ENCODE assay signal across 20 mouse cellular contexts in genomic region chr17:25961566-25961965, GRCm38 (mm10). TPM values are rescaled to one million over a fixed set of nuclear protein-coding genes. Genes with fewer than 3 reads are reported as not detected.
A peak's percentile ranks its signal among the peaks of the same experiment; 100 is the strongest.
DNase-seq lines count a peak whose midpoint lies in the region; ATAC-seq and TF ChIP-seq lines count a peak whose summit lies in the region.
"Had no signal": no experiment of that assay in that cellular context is flagged by ENCODE, and none has a peak within 500 bp of the region (broad histone marks: within the 10 kb centered on the region; RNA-seq: fewer than 3 reads in every experiment).

No protein-coding gene starts in this region.

- H3K27ac ChIP-seq in heart, embryonic 11.5 days (ENCODE audit: low read depth, low read length): no peak overlapping the region; the same call in 1 of the 2 replicates
- H3K27ac ChIP-seq in heart, adult 2 months: no peak overlapping the region
- peak overlapping the region; percentile 51 for H3K27ac ChIP-seq in MEL (ENCODE audit: control insufficient read depth, low read depth, low read length)
- no peak overlapping the region for H3K27ac ChIP-seq in kidney, adult 2 months (ENCODE audit: insufficient read depth, low read depth, low read length)
- H3K27ac ChIP-seq: embryonic facial prominence, embryonic 13.5 days; forebrain, embryonic 15.5 days; hindbrain, embryonic 14.5 days; neural tube, embryonic 12.5 days had no signal

- no peak for TF ChIP-seq EP300 in heart, adult 2 months (IDR thresholded peaks at IDR 0.05; ENCODE audit: insufficient read depth, low read depth, low read length)
- peak; percentile 89 to 91 for TF ChIP-seq EP300 in MEL (IDR thresholded peaks at IDR 0.05; ENCODE audit: low read depth in 1 of 2, low read length in 2 of 2)

- intact Hi-C loops in heart, adult 2 months (cut with DNase I): no loop called here

- TF ChIP-seq POLR2A in heart, adult 2 months (IDR thresholded peaks at IDR 0.05; ENCODE audit: insufficient read depth, low read depth, low read length): no peak
- no peak for TF ChIP-seq POLR2A in MEL (IDR thresholded peaks at IDR 0.05; ENCODE audit: control insufficient read depth in 1 of 2, insufficient read depth in 1 of 2, low read depth in 1 of 2, low read length in 2 of 2, poor library complexity in 1 of 2)
- TF ChIP-seq POLR2A in kidney, adult 2 months (IDR thresholded peaks at IDR 0.05; ENCODE audit: low read depth, low read length): no peak

- no peak overlapping the region for H3K4me3 ChIP-seq in heart, embryonic 11.5 days (ENCODE audit: low read depth, low read length)
- H3K4me3 ChIP-seq in heart, adult 2 months: no peak overlapping the region
- no peak overlapping the region for H3K4me3 ChIP-seq in MEL (ENCODE audit: control insufficient read depth in 1 of 2, insufficient read depth in 1 of 2, low read depth in 2 of 2, low read length in 2 of 2)
- no peak overlapping the region for H3K4me3 ChIP-seq in kidney, adult 2 months (ENCODE audit: insufficient read depth, low read depth, low read length)
- H3K4me3 ChIP-seq: embryonic facial prominence, embryonic 13.5 days; forebrain, embryonic 15.5 days; neural tube, embryonic 12.5 days had no signal

- 85% methylated on average over 5 of the region's 5 CpGs for WGBS in heart, embryonic 11.5 days (ENCODE audit: insufficient replicate concordance)
- 89% methylated on average over 5 of the region's 5 CpGs for WGBS in heart, adult 2 months
- 91% methylated on average over 5 of the region's 5 CpGs for WGBS in kidney, adult 2 months

- TF ChIP-seq CTCF in heart, adult 2 months (IDR thresholded peaks at IDR 0.05): no peak
- no peak for TF ChIP-seq CTCF in MEL (IDR thresholded peaks at IDR 0.05 in 2 of 3, conservative IDR thresholded peaks at IDR 0.05 in 1 of 3; ENCODE audit: control insufficient read depth in 1 of 3, insufficient read depth in 1 of 3, low read depth in 2 of 3, low read length in 3 of 3, poor library complexity in 1 of 3, severe bottlenecking in 1 of 3)
- no peak for TF ChIP-seq CTCF in kidney, adult 2 months (conservative IDR thresholded peaks at IDR 0.05; ENCODE audit: insufficient read depth, insufficient read length, low read depth, low read length)

- H3K9ac ChIP-seq in heart, embryonic 11.5 days (ENCODE audit: low read depth, low read length): 0 out of 2 replicates have a peak overlapping the region, but pooled peaks have one; percentile 10
- H3K9ac ChIP-seq in heart, adult 2 months (ENCODE audit: low read depth, low read length): no peak overlapping the region
- no peak overlapping the region for H3K9ac ChIP-seq in MEL (ENCODE audit: control insufficient read depth, low read depth, low read length, poor library complexity, severe bottlenecking)
- H3K9ac ChIP-seq: embryonic facial prominence, embryonic 13.5 days; forebrain, embryonic 15.5 days; hindbrain, embryonic 14.5 days; neural tube, embryonic 12.5 days had no signal

- TF ChIP-seq RAD21 in MEL (IDR thresholded peaks at IDR 0.05; ENCODE audit: low read depth, low read length): no peak

- H3K4me1 ChIP-seq in heart, embryonic 11.5 days (ENCODE audit: control insufficient read depth, insufficient read depth, low read length): peaks cover 4% of the 10 kb centered on the region; the same call in 1 of the 2 replicates
- H3K4me1 ChIP-seq in heart, adult 2 months (ENCODE audit: control insufficient read depth, insufficient read depth, low read length): no peaks in the 10 kb centered on the region
- H3K4me1 ChIP-seq in MEL (ENCODE audit: control insufficient read depth in 1 of 2, insufficient read depth in 2 of 2, low read length in 2 of 2): peaks cover 5 to 20% of the 10 kb centered on the region in 2 experiments; a peak in 3 of 4 replicates
- no peaks in the 10 kb centered on the region for H3K4me1 ChIP-seq in kidney, adult 2 months (ENCODE audit: control insufficient read depth, insufficient read depth, low read length)
- H3K4me1 ChIP-seq: forebrain, embryonic 15.5 days; neural tube, embryonic 12.5 days had no signal

- peaks cover 5% of the 10 kb centered on the region for H3K36me3 ChIP-seq in heart, embryonic 11.5 days (ENCODE audit: control insufficient read depth, insufficient read depth, low read length)
- H3K36me3 ChIP-seq in heart, adult 2 months (ENCODE audit: control insufficient read depth, insufficient read depth, low read length): no peaks in the 10 kb centered on the region
- peaks cover 0 to 13% of the 10 kb centered on the region in 2 experiments; a peak in 3 of 4 replicates for H3K36me3 ChIP-seq in MEL (ENCODE audit: control insufficient read depth in 1 of 2, insufficient read depth in 2 of 2, low read length in 2 of 2)
- H3K36me3 ChIP-seq in kidney, adult 2 months (ENCODE audit: control insufficient read depth, insufficient read depth, low read length): no peaks in the 10 kb centered on the region

- no peak for DNase-seq in heart, adult 2 months
- DNase-seq in MEL (ENCODE audit: low read depth, low spot score): peak; percentile 89
- no peak for DNase-seq in cerebellum, postnatal 14 days
- no peak for DNase-seq in layer of hippocampus, postnatal 36 days
- DNase-seq in kidney, adult 2 months: no peak
- DNase-seq: adrenal gland, postnatal 14 days; B cell, adult 2 months; kidney, adult 8-10 months; lung, postnatal 14 days; midbrain, embryonic 14.5 days; right cerebral cortex, adult 18-20 months had no signal

- H3K79me2 ChIP-seq in heart, adult 2 months (replicated peaks; ENCODE audit: control insufficient read depth, insufficient read depth, low read length): no peaks in the 10 kb centered on the region
- H3K79me2 ChIP-seq in MEL (ENCODE audit: control insufficient read depth, insufficient read depth, low read length, poor library complexity): no peaks in the 10 kb centered on the region

- ATAC-seq in heart, embryonic 11.5 days (replicated peaks; ENCODE audit: insufficient number of reproducible peaks, low FRiP score, low TSS enrichment): peak; percentile 75
- ATAC-seq in erythroid progenitor cell, adult 5-6 weeks (replicated peaks; ENCODE audit: low FRiP score, poor library complexity, severe bottlenecking): peak; percentile 88
- ATAC-seq in megakaryocyte, adult 5-6 weeks (ENCODE audit: poor library complexity, severe bottlenecking): 0 out of 2 replicates have a peak, but pooled peaks have one; percentile 30
- ATAC-seq: forebrain, embryonic 15.5 days had no signal

- no peaks in the 10 kb centered on the region for H3K27me3 ChIP-seq in heart, embryonic 11.5 days (ENCODE audit: control insufficient read depth, insufficient read depth, low read length)
- no peaks in the 10 kb centered on the region for H3K27me3 ChIP-seq in heart, adult 2 months (ENCODE audit: control insufficient read depth, insufficient read depth, low read length)
- no peaks in the 10 kb centered on the region for H3K27me3 ChIP-seq in MEL (ENCODE audit: control insufficient read depth in 1 of 2, insufficient read depth in 2 of 2, low read length in 2 of 2)
- H3K27me3 ChIP-seq in kidney, adult 2 months (replicated peaks; ENCODE audit: control insufficient read depth, insufficient read depth, low read length): no peaks in the 10 kb centered on the region
- H3K27me3 ChIP-seq: embryonic facial prominence, embryonic 13.5 days; forebrain, embryonic 15.5 days; neural tube, embryonic 12.5 days had no signal

- no peak overlapping the region for H3K4me2 ChIP-seq in heart, embryonic 11.5 days
- H3K4me2 ChIP-seq: embryonic facial prominence, embryonic 13.5 days; forebrain, embryonic 15.5 days; hindbrain, embryonic 14.5 days; neural tube, embryonic 12.5 days had no signal

- no peaks in the 10 kb centered on the region for H3K9me3 ChIP-seq in heart, embryonic 11.5 days (replicated peaks; ENCODE audit: control insufficient read depth, low read length)
- H3K9me3 ChIP-seq in MEL (replicated peaks; ENCODE audit: insufficient read depth, low read length): no peaks in the 10 kb centered on the region
- H3K9me3 ChIP-seq: embryonic facial prominence, embryonic 13.5 days; forebrain, embryonic 15.5 days; neural tube, embryonic 12.5 days had no signal

RNA-seq across cellular contexts. Expression of gene A930017K11Rik, which starts 9.2 kb away (rescaled TPM):
- 0.14 and 0.25 TPM in 2 replicates for polyA plus RNA-seq in heart, embryonic 11.5 days (2014; fragmentation: Nextera tagmentation; extraction: Ambion mirVana)
- under 1 TPM; 0.27 to 0.37 TPM for total RNA-seq in heart, adult 2 months (2021)
- 0.44 and 0.61 TPM in 2 replicates for polyA plus RNA-seq in heart, adult 2 months (2012; rRNA removed)
- not detected in 2 replicates for total RNA-seq in MEL (2012; rRNA removed)
- polyA plus RNA-seq in MEL (2012; ENCODE audit: insufficient read depth in 1 of 2, insufficient read length in 2 of 2, low read depth in 1 of 2, low replicate concordance in 2 of 2, missing spikeins in 1 of 2): not detected
- total RNA-seq in erythroid progenitor cell, adult 5-6 weeks (2015; ENCODE audit: low replicate concordance): not detected in 2 replicates
- not detected in 2 replicates for total RNA-seq in erythroid progenitor cell, adult 5-6 weeks (2017; ENCODE audit: low replicate concordance)
- total RNA-seq in megakaryocyte, adult 5-6 weeks (2015): not detected in 2 replicates
- total RNA-seq in megakaryocyte, adult 5-6 weeks (2017): not detected in 2 replicates
- total RNA-seq in layer of hippocampus, postnatal 36 days (2021): under 1 TPM; 0.95 to 0.96 TPM
- polyA plus RNA-seq in kidney, adult 2 months (2012; rRNA removed): 7.2 and 8.3 TPM in 2 replicates
- total RNA-seq: adrenal gland, postnatal 14 days; gastrocnemius, adult 8-10 months had no signal
- polyA plus RNA-seq: heart, embryonic 14.5 days had no signal

RNA-seq across cellular contexts. Expression of gene Nhlrc4, which starts 16.8 kb away (rescaled TPM):
- polyA plus RNA-seq in heart, embryonic 11.5 days (2014; fragmentation: Nextera tagmentation; extraction: Ambion mirVana): 0.34 and 0.42 TPM in 2 replicates
- under 1 TPM; 0.10 to 0.30 TPM for total RNA-seq in heart, adult 2 months (2021)
- polyA plus RNA-seq in heart, adult 2 months (2012; rRNA removed): 0.15 and 2.8 TPM in 2 replicates
- total RNA-seq in MEL (2012; rRNA removed): 0.16 and 0.23 TPM in 2 replicates
- polyA plus RNA-seq in MEL (2012; ENCODE audit: insufficient read depth in 1 of 2, insufficient read length in 2 of 2, low read depth in 1 of 2, low replicate concordance in 2 of 2, missing spikeins in 1 of 2): under 1 TPM in 1 of 2 experiments, not detected in 1; 0.19 TPM
- total RNA-seq in erythroid progenitor cell, adult 5-6 weeks (2015; ENCODE audit: low replicate concordance): 13.7 and 13.8 TPM in 2 replicates
- total RNA-seq in erythroid progenitor cell, adult 5-6 weeks (2017; ENCODE audit: low replicate concordance): 13.7 and 18.9 TPM in 2 replicates
- total RNA-seq in megakaryocyte, adult 5-6 weeks (2015): not detected in 2 replicates
- total RNA-seq in megakaryocyte, adult 5-6 weeks (2017): not detected in 2 replicates
- total RNA-seq in layer of hippocampus, postnatal 36 days (2021): under 1 TPM; 0.17 to 0.61 TPM
- polyA plus RNA-seq in kidney, adult 2 months (2012; rRNA removed): 16.0 and 21.0 TPM in 2 replicates
- total RNA-seq: gastrocnemius, adult 8-10 months had no signal
- polyA plus RNA-seq: embryonic facial prominence, embryonic 13.5 days; forebrain, embryonic 15.5 days; heart, embryonic 14.5 days; hindbrain, embryonic 14.5 days had no signal

RNA-seq across cellular contexts. Expression of gene Pigq, which starts 16.8 kb away (rescaled TPM):
- 71.2 and 77.1 TPM in 2 replicates for polyA plus RNA-seq in heart, embryonic 11.5 days (2014; fragmentation: Nextera tagmentation; extraction: Ambion mirVana)
- total RNA-seq in heart, adult 2 months (2021): 10 to 100 TPM; 40.8 to 48.7 TPM
- 74.7 and 115 TPM in 2 replicates for polyA plus RNA-seq in heart, adult 2 months (2012; rRNA removed)
- 50.7 and 67.8 TPM in 2 replicates for total RNA-seq in MEL (2012; rRNA removed)
- 100 to 1,000 TPM; 193 to 825 TPM for polyA plus RNA-seq in MEL (2012; ENCODE audit: insufficient read depth in 1 of 2, insufficient read length in 2 of 2, low read depth in 1 of 2, low replicate concordance in 2 of 2, missing spikeins in 1 of 2)
- 1,618 and 1,746 TPM in 2 replicates for total RNA-seq in erythroid progenitor cell, adult 5-6 weeks (2015; ENCODE audit: low replicate concordance)
- total RNA-seq in erythroid progenitor cell, adult 5-6 weeks (2017; ENCODE audit: low replicate concordance): 1,554 and 1,638 TPM in 2 replicates
- 44.2 and 45.2 TPM in 2 replicates for total RNA-seq in megakaryocyte, adult 5-6 weeks (2015)
- 33.8 and 36.5 TPM in 2 replicates for total RNA-seq in megakaryocyte, adult 5-6 weeks (2017)
- total RNA-seq in layer of hippocampus, postnatal 36 days (2021): 100 to 1,000 TPM; 125 to 129 TPM
- polyA plus RNA-seq in kidney, adult 2 months (2012; rRNA removed): 236 and 270 TPM in 2 replicates

RNA-seq across cellular contexts. Expression of gene Capn15, which starts 24.0 kb away (rescaled TPM):
- 12.7 and 15.2 TPM in 2 replicates for polyA plus RNA-seq in heart, embryonic 11.5 days (2014; fragmentation: Nextera tagmentation; extraction: Ambion mirVana)
- total RNA-seq in heart, adult 2 months (2021): 1 to 10 TPM; 6.1 to 7.4 TPM
- polyA plus RNA-seq in heart, adult 2 months (2012; rRNA removed): 15.1 and 15.5 TPM in 2 replicates
- 5.6 and 6.2 TPM in 2 replicates for total RNA-seq in MEL (2012; rRNA removed)
- 10 to 100 TPM in 1 of 2 experiments, not detected in 1; 16.2 TPM for polyA plus RNA-seq in MEL (2012; ENCODE audit: insufficient read depth in 1 of 2, insufficient read length in 2 of 2, low read depth in 1 of 2, low replicate concordance in 2 of 2, missing spikeins in 1 of 2)
- 9.6 and 9.7 TPM in 2 replicates for total RNA-seq in erythroid progenitor cell, adult 5-6 weeks (2015; ENCODE audit: low replicate concordance)
- 5.7 and 9.1 TPM in 2 replicates for total RNA-seq in erythroid progenitor cell, adult 5-6 weeks (2017; ENCODE audit: low replicate concordance)
- total RNA-seq in megakaryocyte, adult 5-6 weeks (2015): 9.1 and 10.4 TPM in 2 replicates
- 3.5 and 3.7 TPM in 2 replicates for total RNA-seq in megakaryocyte, adult 5-6 weeks (2017)
- total RNA-seq in layer of hippocampus, postnatal 36 days (2021): 10 to 100 TPM; 52.5 to 60.2 TPM
- 24.0 and 31.6 TPM in 2 replicates for polyA plus RNA-seq in kidney, adult 2 months (2012; rRNA removed)

RNA-seq across cellular contexts. Expression of gene Rab40c, which starts 42.0 kb away (rescaled TPM):
- 11.0 and 11.7 TPM in 2 replicates for polyA plus RNA-seq in heart, embryonic 11.5 days (2014; fragmentation: Nextera tagmentation; extraction: Ambion mirVana)
- 10 to 100 TPM; 15.2 to 17.6 TPM for total RNA-seq in heart, adult 2 months (2021)
- polyA plus RNA-seq in heart, adult 2 months (2012; rRNA removed): 20.5 and 33.8 TPM in 2 replicates
- 3.7 and 4.8 TPM in 2 replicates for total RNA-seq in MEL (2012; rRNA removed)
- polyA plus RNA-seq in MEL (2012; ENCODE audit: insufficient read depth in 1 of 2, insufficient read length in 2 of 2, low read depth in 1 of 2, low replicate concordance in 2 of 2, missing spikeins in 1 of 2): 10 to 100 TPM in 1 of 2 experiments, not detected in 1; 23.2 TPM
- 2.2 and 2.5 TPM in 2 replicates for total RNA-seq in erythroid progenitor cell, adult 5-6 weeks (2015; ENCODE audit: low replicate concordance)
- total RNA-seq in erythroid progenitor cell, adult 5-6 weeks (2017; ENCODE audit: low replicate concordance): 0.98 and 3.2 TPM in 2 replicates
- 7.9 and 12.8 TPM in 2 replicates for total RNA-seq in megakaryocyte, adult 5-6 weeks (2015)
- 9.1 and 16.1 TPM in 2 replicates for total RNA-seq in megakaryocyte, adult 5-6 weeks (2017)
- 10 to 100 TPM; 49.6 to 55.5 TPM for total RNA-seq in layer of hippocampus, postnatal 36 days (2021)
- 31.3 and 34.8 TPM in 2 replicates for polyA plus RNA-seq in kidney, adult 2 months (2012; rRNA removed)

Comparison
In these comparisons a context has a peak if more than half of its experiments do, and no peak if none do; other contexts are left out.
1. ATAC-seq: peak in every context shown above with its lines; median percentile 88 in erythroid progenitor cell, adult 5-6 weeks; 75 in heart, embryonic 11.5 days; 30 in megakaryocyte, adult 5-6 weeks.
2. RNA of gene Nhlrc4, which starts 16.8 kb away (total RNA-seq): 13.7 to 18.9 TPM in erythroid progenitor cell, adult 5-6 weeks; 0.17 to 0.61 TPM in layer of hippocampus, postnatal 36 days, 0.10 to 0.30 TPM in heart, adult 2 months, 0.16 to 0.23 TPM in MEL and not detected in megakaryocyte, adult 5-6 weeks; every median in the first group is over 4 times any median in the second.
3. RNA of gene Pigq, which starts 16.8 kb away (total RNA-seq): 1,554 to 1,746 TPM in erythroid progenitor cell, adult 5-6 weeks; 125 to 129 TPM in layer of hippocampus, postnatal 36 days, 50.7 to 67.8 TPM in MEL, 40.8 to 48.7 TPM in heart, adult 2 months and 33.8 to 45.2 TPM in megakaryocyte, adult 5-6 weeks; every median in the first group is over 10 times any median in the second.